Comparison of ENCODE assay signal across 9 mouse cellular contexts in the genomic region with DNA sequence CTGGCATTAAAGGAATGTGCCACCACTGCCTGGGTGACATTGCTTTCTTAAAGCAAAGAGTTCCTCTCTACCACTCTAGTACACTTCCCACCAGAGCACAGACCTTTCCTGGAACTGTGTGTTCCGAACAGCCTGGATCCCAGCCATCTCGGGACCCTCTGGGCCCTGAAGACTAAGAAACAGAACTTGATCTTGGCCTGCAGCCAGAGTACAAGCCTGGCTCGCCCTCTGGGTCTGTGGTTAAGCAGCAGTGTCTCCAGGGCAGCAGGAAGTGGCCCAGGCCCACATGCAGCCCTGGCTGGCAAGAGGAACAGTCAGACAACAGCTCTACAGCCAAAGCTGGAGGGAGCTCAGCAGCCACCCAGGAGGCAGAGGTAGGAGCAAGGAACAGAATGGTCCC. TPM values are rescaled to one million over a fixed set of nuclear protein-coding genes. Genes with fewer than 3 reads are reported as not detected.
DNase-seq lines count a peak whose midpoint lies in the region; ATAC-seq and TF ChIP-seq lines count a peak whose summit lies in the region.
"Had no signal": no experiment of that assay in that cellular context is flagged by ENCODE, and none has a peak within 500 bp of the region (broad histone marks: within the 10 kb centered on the region; RNA-seq: fewer than 3 reads in every experiment).

No protein-coding gene starts in this region.

- no peaks in the 10 kb centered on the region for H3K4me1 ChIP-seq in kidney, adult 2 months (ENCODE audit: control insufficient read depth, insufficient read depth, low read length)
- H3K4me1 ChIP-seq in kidney, embryonic 15.5 days = no peaks in the 10 kb centered on the region
- H3K4me1 ChIP-seq in forebrain, embryonic 16.5 days (replicated peaks; ENCODE audit: control insufficient read depth, insufficient read depth, low read length) = no peaks in the 10 kb centered on the region

- ATAC-seq in kidney, embryonic 15.5 days (replicated peaks; ENCODE audit: low FRiP score) = no peak
- ATAC-seq in forebrain, embryonic 16.5 days = no peak

- WGBS in kidney, adult 2 months = 26% methylated on average over 3 of the region's 3 CpGs
- 54% methylated on average over 3 of the region's 3 CpGs for WGBS in kidney, embryonic 15.5 days
- WGBS in forebrain, embryonic 16.5 days = 40% methylated on average over 3 of the region's 3 CpGs

- DNase-seq in kidney, adult 2 months = peak; percentile 58
- DNase-seq in adipocyte (ENCODE audit: low spot score) = peak; percentile 24
- DNase-seq in heart, adult 9 months (ENCODE audit: low spot score in 2 of 2) = peak; percentile 25 to 49
- peak; percentile 84 to 91 for DNase-seq in left cerebral cortex, postnatal 14 days (ENCODE audit: low spot score in 2 of 2)
- DNase-seq in right cerebral cortex, postnatal 4 days = peak; percentile 39

- no peak overlapping the region for H3K4me3 ChIP-seq in kidney, adult 2 months (ENCODE audit: insufficient read depth, low read depth, low read length)
- no peak overlapping the region for H3K4me3 ChIP-seq in kidney, embryonic 15.5 days (replicated peaks)
- no peak overlapping the region for H3K4me3 ChIP-seq in forebrain, embryonic 16.5 days (replicated peaks; ENCODE audit: low read length)

- intact Hi-C loops in left cerebral cortex, postnatal 14 days (cut with DNase I) = no loop called here

- no peak overlapping the region for H3K4me2 ChIP-seq in kidney, embryonic 15.5 days
- no peak overlapping the region for H3K4me2 ChIP-seq in forebrain, embryonic 16.5 days (ENCODE audit: low read length)

- no peak overlapping the region; the same call in 1 of the 2 replicates for H3K27ac ChIP-seq in kidney, adult 2 months (ENCODE audit: insufficient read depth, low read depth, low read length)
- no peak overlapping the region for H3K27ac ChIP-seq in kidney, embryonic 15.5 days
- H3K27ac ChIP-seq in forebrain, embryonic 16.5 days (ENCODE audit: low read length) = no peak overlapping the region

- TF ChIP-seq POLR2A in kidney, adult 2 months (IDR thresholded peaks at IDR 0.05; ENCODE audit: low read depth, low read length) = no peak

- TF ChIP-seq CTCF in kidney, adult 2 months (conservative IDR thresholded peaks at IDR 0.05; ENCODE audit: insufficient read depth, insufficient read length, low read depth, low read length) = no peak

- no peaks in the 10 kb centered on the region for H3K9me3 ChIP-seq in kidney, embryonic 15.5 days (replicated peaks)
- H3K9me3 ChIP-seq in forebrain, embryonic 16.5 days (ENCODE audit: control insufficient read depth, low read length) = no peaks in the 10 kb centered on the region

- no peak overlapping the region for H3K9ac ChIP-seq in kidney, embryonic 15.5 days
- no peak overlapping the region for H3K9ac ChIP-seq in forebrain, embryonic 16.5 days (replicated peaks; ENCODE audit: low read depth, low read length)

- H3K36me3 ChIP-seq in kidney, adult 2 months (ENCODE audit: control insufficient read depth, insufficient read depth, low read length) = no peaks in the 10 kb centered on the region
- no peaks in the 10 kb centered on the region for H3K36me3 ChIP-seq in kidney, embryonic 15.5 days
- H3K36me3 ChIP-seq in forebrain, embryonic 16.5 days (ENCODE audit: control insufficient read depth, insufficient read depth) = no peaks in the 10 kb centered on the region

- no peaks in the 10 kb centered on the region for H3K27me3 ChIP-seq in kidney, adult 2 months (replicated peaks; ENCODE audit: control insufficient read depth, insufficient read depth, low read length)
- no peaks in the 10 kb centered on the region for H3K27me3 ChIP-seq in kidney, embryonic 15.5 days
- H3K27me3 ChIP-seq in forebrain, embryonic 16.5 days (replicated peaks; ENCODE audit: control insufficient read depth, insufficient read depth, low read length) = no peaks in the 10 kb centered on the region

RNA-seq across cellular contexts. Expression of a gene that starts 5.6 kb away (rescaled TPM):
- 0.06 TPM in 1 of 2 replicates, not detected in the other for polyA plus RNA-seq in kidney, adult 2 months (2012; rRNA removed)
- polyA plus RNA-seq in kidney, embryonic 15.5 days (2015; fragmentation: Nextera tagmentation; extraction: Ambion mirVana) = not detected in 2 replicates
- total RNA-seq in left cerebral cortex, postnatal 14 days (2021) = not detected
- polyA plus RNA-seq in forebrain, embryonic 16.5 days (2015; fragmentation: Nextera tagmentation; extraction: Ambion mirVana) = not detected in 2 replicates
- polyA plus RNA-seq: heart, embryonic 16.5 days; stomach, embryonic 14.5 days had no signal

RNA-seq across cellular contexts. Expression of a gene that starts 10.9 kb away (rescaled TPM):
- polyA plus RNA-seq in kidney, adult 2 months (2012; rRNA removed) = 36.1 and 47.1 TPM in 2 replicates
- polyA plus RNA-seq in kidney, embryonic 15.5 days (2015; fragmentation: Nextera tagmentation; extraction: Ambion mirVana) = 0.37 and 0.96 TPM in 2 replicates
- 100 to 1,000 TPM; 114 to 120 TPM for total RNA-seq in left cerebral cortex, postnatal 14 days (2021)
- 6.0 and 13.3 TPM in 2 replicates for polyA plus RNA-seq in forebrain, embryonic 16.5 days (2015; fragmentation: Nextera tagmentation; extraction: Ambion mirVana)

RNA-seq across cellular contexts. Expression of a gene that starts 29.7 kb away (rescaled TPM):
- polyA plus RNA-seq in kidney, adult 2 months (2012; rRNA removed) = not detected in 2 replicates
- polyA plus RNA-seq in kidney, embryonic 15.5 days (2015; fragmentation: Nextera tagmentation; extraction: Ambion mirVana) = not detected in 2 replicates
- not detected for total RNA-seq in left cerebral cortex, postnatal 14 days (2021)
- not detected in 2 replicates for polyA plus RNA-seq in forebrain, embryonic 16.5 days (2015; fragmentation: Nextera tagmentation; extraction: Ambion mirVana)
- polyA plus RNA-seq: heart, embryonic 16.5 days; stomach, embryonic 14.5 days had no signal

RNA-seq across cellular contexts. Expression of a gene that starts 37.0 kb away (rescaled TPM):
- polyA plus RNA-seq in kidney, adult 2 months (2012; rRNA removed) = not detected in 2 replicates
- polyA plus RNA-seq in kidney, embryonic 15.5 days (2015; fragmentation: Nextera tagmentation; extraction: Ambion mirVana) = not detected in 2 replicates
- not detected for total RNA-seq in left cerebral cortex, postnatal 14 days (2021)
- not detected in 2 replicates for polyA plus RNA-seq in forebrain, embryonic 16.5 days (2015; fragmentation: Nextera tagmentation; extraction: Ambion mirVana)
- polyA plus RNA-seq: heart, embryonic 16.5 days; stomach, embryonic 14.5 days had no signal

Comparison
In these comparisons a context has a peak if more than half of its experiments do, and no peak if none do; other contexts are left out.
1. DNase-seq: peak in every context shown above with its lines; median percentile 88 in left cerebral cortex, postnatal 14 days; 58 in kidney, adult 2 months; 39 in right cerebral cortex, postnatal 4 days; 37 in heart, adult 9 months; 24 in adipocyte.